Mouse (Mus musculus) frontal cortex, postnatal 14 days (tissue): ENCODE results near the gene Evc2.
A peak's percentile ranks its signal among the peaks of the same experiment; 100 is the strongest.

Experiments
- DNase-seq, 2 experiments: peaks; one replicate each; pipeline ENCODE4 v3.0.0; 2022; ENCODE audit warnings: low spot score in 2 of 2

The Evc2 gene

DNA sequence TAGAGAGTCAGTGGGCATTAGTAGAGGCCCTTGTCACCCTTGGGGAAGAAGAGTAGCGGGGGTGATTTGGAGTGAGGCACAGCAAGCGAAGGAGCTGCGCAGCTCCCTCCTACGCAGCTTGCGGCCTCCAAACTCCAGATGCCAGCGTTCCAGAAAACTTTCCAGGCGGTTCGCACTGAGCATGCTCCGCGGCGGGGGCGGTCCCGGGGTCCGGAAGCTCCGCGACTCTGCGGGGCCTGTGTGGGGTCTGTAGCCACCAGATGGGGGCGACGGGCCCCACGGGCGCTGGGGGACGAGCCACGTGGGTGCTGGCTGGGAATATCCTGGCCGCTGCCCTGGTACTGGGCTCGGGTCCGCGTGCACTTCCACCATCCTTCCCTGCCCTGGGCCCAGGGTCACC lies at the start of gene Evc2:
Gene Evc2, plus strand, starts transcription at position 212 of the 400 bp plus-strand sequence.
- peak; percentile 39 to 61 for DNase-seq

DNA sequence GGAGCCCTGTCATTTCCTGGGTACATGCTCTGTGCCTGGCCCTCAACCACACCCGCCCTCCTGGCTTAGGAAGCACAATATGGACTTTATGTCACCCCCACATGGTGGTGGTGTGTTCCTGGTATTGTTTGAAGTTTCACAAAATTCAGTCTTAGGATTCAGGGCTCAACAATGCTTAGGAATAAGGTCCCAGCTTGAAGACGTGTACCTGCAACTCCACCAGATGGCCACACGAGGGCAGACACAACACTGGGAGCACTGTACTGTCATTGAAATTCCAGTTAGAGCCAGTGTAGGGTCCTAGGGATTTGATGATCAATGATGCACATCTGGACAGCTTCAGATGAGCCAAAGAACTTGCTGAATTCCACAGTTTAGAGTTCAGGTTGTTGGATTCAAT lies 49.1 kb upstream of the Evc2 start:
- DNase-seq, result peak in 1 of 2 experiments; percentile 42

DNA sequence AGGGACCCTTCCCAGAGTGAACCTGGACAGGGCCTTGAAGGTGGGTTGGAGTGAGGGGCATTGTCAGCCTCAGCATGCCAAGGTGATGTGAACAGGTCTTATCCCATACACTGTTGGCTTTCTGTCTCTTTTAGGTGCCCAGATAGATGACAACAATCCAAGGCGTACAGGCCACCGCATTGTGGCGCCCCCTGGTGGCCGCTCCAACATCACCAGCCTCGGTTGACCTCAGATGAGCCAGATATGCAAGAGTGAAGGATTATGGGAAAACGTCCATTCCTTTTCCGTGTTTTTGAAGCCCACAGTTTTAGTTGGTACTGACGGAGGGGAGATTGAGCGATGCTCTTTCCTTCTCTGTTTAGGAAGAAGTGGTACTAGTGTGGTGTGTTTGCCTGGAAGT lies 47.3 kb upstream of the Evc2 start:
- DNase-seq, result peak in 1 of 2 experiments; percentile 32

DNA sequence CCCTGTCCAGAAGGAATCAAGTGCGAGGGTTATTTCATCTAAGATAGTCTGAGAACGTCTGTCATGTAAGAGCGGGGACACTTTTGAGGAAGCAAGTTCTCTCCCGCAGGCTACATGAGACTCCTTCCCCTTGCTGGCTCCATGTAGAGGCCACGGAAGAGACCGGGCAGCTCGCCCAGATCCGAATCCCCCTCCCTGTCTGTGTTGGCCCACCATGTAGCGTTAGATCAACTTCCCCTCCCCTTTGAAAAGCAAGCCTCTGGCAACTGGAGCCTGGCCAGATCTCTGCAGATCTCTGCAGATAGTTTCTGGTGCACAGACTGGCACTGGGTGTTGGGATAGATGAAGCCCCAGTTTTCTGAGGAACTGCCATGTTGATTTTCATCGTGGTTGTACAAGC lies 41.6 kb upstream of the Evc2 start:
- no peak for DNase-seq

DNA sequence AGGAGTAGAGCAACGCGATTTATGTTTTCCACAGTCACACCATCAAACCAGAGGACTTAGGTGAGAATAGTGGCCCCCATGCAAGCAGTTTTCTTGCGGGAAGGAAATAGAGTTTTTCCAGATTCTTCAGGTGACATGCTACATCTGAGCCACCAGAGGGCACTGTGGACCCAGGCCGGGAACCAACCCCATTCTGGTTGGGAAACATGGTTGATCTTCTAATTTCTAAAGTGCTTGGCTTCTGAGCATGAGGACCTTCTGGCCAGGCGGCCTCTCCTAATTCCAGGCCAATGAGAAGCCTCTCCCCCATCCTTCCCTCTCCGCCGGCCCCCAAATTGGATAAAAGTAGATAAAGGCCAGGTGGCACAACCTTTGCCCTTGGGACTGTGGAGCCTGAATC lies 39.9 kb upstream of the Evc2 start:
- no peak for DNase-seq

DNA sequence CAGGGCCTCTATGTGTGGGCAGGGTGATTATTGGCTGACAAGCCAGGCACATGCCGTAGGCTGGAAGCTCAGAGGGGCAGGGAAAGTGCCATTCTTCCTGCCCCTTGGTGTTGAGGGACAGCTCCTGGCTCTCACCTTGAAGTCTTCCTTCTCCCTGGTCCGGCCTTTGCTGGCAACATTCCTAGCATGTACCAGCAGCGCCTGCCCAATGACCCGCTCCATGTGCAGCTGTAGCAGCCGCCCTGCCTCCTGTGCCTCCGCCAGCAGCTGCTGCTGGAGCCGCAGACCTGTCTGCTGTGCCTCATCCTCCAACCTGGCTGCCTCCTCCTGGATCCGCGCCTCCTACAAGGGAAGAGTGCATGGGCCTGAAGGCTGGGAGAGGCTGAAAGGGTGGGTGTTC lies 28.3 kb upstream of the Evc2 start:
- no peak for DNase-seq

DNA sequence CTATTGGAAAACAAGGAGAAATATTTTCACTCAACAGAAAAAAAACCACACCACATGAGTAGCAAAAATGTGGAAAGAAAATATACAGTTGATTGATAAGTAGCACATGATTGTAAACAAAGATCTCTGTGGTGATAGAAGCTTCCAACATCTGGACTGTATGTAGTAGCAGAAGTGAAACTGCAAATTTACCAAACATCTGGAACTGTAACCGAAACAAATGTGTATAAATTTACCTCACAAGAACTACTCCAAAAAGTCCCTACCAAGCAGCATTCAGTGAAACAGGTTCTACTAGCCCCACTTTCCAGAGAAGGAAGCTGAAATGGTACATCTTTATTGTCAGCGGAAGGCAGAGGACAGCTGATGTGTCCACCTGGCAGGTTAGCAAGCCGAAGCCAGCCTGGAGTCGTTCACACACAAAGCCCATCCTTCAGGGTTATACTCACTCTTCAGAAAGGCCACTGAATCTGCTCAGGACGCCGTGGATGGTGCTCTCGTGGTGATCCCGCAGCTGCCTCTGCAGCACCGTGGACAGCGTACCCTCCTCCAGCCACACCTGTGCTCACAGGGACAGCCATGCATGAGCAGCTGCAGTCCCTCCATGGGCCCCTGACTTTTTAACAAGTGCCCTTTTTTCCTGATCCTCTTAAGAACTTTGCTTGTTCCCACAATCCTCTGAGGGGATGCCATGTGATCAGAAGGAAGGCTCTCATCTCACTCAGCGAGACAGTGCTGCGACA lies 25.1 kb upstream of the Evc2 start:
- DNase-seq, result no peak

DNA sequence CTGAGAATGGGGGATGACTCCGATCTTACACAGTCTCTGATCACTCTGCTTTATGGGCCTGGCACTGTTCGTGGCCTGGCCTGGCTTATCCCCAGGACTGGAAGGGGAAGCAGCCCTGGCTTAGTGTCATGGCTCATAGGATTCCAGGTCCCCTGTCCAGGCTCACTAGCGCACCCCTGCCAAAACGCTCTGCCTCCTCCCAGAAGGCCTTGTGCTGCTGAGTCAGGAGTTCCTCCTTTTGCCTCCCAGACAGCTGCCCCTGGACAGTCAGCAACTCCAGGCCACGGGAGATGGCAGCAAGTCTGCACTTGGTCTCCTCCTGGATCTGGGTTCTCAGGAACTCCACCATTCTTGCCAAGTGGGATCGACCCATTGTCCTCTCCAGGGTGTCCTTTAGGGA lies 19.6 kb upstream of the Evc2 start:
- DNase-seq, result no peak

DNA sequence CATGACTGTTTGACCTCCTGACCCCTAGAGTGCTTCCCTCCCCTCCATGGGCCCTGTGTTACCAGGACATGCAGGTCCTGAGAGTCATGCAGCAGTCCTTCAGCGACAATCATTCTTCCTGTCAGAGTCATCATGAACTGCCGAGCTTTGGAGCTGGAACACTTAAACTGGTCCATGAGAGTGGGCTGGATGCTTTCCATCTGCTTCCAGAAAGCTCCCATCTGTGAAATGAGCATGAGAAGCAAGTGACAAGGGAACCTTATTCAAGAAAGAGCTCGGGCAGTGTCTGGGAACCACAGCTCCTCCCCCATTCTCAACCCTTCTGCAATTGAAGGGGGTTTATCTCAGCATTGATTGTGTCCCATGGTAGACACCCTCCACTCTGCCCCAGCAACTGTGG lies 18.1 kb upstream of the Evc2 start:
- peak; percentile 22 to 26 for DNase-seq

DNA sequence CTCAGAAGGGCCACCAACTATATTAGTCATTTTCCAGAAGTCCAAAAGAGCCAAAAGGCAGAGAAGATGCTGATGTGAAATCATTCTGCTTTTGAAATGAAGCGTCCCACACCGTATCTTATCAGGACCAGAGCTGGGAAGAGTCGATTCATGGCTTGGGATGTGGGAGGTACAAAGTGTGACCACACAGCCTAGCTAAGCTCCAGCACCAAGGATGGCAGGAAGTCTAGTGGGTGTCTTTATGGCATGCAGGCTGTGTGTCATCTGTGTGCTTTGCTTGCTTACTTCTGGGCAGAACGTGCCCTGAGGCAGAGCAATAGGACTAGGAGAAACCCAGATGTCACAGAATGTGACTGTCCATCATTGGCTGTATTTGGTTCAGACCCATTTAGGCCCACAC lies 17.5 kb upstream of the Evc2 start:
- no peak for DNase-seq

DNA sequence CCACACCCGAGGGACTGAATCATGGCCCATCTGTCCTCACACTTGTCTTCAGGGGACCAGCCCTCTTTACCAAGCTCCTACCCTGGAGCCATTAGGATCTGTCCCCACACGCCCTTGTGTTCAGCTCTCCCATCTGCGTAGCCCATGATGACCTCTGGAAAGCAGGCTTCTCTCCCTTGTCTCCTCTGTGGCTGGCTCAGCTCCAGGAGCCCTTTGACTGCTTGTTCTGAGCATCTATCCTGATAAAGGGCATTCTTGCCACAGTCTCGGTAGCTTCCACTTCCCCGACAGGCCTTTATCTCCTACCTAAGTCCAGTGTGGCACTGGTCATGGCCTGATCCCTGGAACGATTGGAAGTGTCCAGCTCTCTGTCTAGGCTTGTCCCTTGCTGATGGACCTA lies 11.6 kb upstream of the Evc2 start:
- no peak for DNase-seq

DNA sequence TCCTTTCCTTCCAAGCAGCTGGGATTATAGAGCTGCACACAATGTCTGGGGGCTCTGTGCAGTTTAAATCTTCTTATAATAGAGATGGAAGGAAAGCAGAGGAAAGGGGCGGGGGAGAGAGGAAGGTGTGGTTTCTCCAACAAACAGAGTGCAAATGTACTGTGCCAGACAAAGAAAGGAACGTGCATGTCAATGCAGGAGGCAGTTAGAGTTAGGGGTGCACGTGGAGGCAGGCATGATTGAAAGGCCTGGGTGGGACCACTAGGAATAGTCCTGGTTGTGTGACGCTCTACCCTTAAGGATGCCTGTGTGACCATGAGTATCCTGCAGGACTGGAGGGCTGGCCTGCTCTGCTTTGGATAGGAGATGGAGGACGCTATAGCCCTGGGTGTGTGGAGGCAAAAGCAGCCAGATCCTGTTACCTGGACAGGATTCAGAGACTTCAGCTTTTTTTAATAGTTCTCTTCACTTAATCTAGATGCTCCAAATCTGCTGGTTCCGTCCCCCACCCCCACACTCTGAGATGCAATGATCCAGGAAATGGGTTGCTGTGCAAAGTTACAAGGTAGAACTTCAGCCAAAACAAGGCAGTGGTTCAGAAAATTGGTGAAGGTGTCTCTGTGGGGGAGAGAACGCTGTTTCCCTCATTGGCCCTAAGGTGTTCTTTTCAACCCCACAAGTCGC lies 7.7 kb upstream of the Evc2 start:
- DNase-seq, result no peak

DNA sequence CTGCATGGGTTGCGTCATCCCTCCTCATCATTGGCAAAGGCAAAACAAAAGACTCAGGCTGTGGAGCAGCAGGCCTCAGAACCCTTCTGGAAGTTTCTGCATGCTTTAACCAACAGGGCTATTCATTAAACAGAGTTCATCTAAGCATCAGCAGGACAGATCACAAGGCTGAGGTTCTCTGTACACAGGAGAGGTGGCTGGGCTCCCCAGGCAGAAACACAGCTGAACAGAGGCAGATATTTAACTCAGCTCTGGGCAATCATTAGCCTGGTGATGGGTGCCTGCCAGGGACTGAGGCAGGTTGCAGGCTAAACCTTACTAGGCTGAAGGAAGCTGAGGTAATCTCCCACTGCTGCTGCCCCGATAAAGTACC lies 7.2 kb upstream of the Evc2 start:
- DNase-seq, result no peak

DNA sequence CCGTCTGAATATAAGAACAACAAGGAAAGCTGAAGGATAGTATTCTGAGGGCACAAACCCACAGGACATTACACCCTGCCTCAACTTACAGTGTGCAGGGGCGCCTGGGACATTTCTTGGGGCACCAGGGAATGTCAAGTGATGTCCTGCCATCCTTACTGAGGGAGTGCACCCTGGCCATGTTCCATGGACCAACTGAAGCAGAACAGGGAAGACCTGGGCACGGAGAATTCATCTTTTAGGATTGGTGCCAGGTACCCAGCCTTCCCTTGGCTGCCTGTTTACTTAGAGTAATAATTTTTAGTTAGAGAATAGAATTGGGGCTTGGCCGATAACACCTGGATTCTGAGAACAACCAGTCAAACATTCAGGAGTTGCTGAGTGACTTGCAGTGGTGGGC lies 6.2 kb upstream of the Evc2 start:
- DNase-seq, result no peak

DNA sequence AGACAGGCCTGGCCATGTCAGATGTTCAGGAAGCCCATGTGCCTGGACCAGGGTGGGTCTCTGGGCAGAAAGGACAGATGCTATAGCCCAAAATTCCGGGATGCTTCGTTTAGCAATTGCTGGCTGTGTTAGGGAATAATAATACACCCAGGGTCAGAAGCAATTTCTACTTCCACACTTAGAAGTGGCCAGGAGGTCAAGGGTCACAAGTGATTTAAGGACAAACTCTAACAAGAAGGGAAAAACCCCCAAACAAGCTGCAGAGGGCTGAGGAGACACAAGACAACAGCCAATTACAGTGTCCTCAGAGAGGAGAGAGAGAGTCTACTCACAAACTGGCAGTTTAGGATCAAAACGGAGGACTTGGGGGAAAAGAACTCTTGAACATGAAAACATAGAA lies 3.2 kb upstream of the Evc2 start:
- DNase-seq, result no peak

DNA sequence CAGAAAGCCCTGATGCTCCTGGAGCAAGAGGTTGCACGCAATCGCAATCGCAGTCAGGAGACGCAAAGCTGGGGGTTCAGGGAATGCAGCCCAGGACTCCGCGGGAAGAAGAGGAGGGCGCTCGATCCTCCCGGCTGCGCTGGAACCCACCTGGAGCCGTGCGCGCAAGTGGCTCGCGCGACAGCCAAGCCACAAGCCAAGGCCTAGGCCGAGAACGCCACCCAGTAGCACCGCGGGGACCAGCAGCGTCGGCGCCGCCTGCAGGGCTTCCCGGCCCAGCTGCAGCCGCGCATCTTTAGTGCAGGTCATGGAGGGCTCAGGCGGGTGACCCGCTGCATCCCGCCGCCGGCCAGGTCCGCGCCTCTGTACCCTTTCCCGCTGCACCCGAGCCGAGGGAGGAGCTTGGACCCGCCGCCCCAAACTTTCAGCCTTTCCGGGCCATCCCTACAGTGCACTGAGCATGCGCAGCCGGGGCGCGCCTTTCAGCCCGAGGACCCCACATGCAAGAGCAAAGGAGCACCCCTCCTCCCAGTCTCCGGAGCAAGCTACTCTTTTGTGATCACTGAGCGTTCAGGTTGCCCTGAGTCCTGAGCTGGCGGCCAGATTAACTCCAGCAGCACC lies 1.7 kb upstream of the Evc2 start, which contains the start of gene Evc:
Gene Evc, minus strand, starts transcription at position 410 of the 621 bp plus-strand sequence.
- peak in 1 of 2 experiments; percentile 26 for DNase-seq

DNA sequence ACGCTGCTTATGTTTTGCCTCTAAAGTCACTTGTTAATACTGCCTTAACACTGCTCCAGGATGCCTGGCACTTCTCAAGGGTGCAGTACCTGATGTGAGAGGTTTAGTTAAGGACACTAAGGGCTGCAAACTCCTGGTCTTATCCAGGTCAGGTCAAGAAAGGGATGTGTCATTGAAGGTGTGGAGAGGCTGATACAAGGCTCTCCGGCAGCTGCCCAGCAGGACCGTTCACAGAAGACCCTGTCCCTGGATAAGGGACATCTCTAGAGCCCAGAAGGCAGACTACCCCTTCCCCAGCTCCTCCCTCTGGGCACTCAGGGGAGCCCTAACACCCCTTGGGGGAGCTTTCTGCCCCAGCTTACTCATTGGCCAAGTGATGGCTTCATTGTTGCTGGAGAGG lies 603 bp upstream of the Evc2 start:
- no peak for DNase-seq

DNA sequence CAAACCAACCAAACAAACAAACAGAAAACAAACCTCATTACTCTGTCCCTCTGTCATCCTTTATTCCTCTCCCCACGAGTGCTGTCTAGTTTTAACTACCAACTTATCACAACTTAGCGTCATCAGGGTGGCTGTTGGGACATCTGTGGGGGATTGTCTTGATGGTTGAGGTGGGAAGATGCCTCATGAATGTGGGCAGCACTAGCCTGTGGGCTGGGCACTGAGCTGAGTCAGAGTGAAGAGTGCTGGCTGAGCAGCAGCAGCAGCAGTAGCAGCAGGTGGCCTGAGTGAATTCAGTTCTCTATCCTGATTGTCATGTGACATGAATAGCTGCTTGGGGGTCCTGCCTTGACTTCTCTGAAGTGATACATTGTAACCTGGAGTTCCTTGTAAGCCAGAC lies 5.7 kb downstream of the Evc2 start:
- no peak for DNase-seq

DNA sequence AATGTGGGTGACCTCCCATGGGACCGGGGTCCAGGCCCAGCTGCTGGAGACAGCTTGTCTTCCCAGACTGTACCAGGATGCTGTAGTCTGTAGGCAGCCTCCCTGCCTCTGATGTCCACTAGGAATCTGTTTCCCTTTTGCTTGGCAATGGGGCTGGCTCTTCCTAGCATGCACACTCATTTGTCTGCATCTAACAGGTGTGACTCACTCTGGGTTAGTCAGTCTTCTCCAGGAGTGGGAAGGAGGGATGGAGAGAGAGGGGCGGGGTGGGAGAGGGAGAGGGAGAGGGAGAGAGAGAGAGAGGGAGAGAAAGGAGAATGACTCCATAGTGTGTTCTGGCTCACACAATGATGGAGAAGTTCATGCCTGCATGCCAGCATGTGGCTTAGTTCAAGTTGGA lies 13.5 kb downstream of the Evc2 start:
- DNase-seq, result no peak

DNA sequence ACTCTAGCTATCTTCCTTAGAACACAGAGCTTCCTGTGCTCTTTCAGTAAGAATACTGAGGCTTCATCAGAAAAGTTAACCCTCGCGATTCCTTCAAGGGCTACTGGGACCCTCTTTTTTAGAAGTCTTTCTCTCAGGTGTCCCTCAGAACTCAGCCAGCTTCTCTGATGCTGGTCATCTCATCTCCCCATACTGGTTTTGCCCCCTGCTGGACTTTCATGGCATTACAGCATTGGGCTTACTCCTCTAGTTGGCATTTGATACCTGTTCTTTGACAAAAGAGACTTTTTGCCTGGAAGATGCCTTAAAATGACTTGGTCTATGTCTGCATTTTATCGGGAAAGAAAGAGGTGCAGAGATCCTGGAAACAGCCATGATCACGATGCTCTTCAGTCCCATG lies 16.1 kb downstream of the Evc2 start:
- DNase-seq, result peak in 1 of 2 experiments; percentile 37

DNA sequence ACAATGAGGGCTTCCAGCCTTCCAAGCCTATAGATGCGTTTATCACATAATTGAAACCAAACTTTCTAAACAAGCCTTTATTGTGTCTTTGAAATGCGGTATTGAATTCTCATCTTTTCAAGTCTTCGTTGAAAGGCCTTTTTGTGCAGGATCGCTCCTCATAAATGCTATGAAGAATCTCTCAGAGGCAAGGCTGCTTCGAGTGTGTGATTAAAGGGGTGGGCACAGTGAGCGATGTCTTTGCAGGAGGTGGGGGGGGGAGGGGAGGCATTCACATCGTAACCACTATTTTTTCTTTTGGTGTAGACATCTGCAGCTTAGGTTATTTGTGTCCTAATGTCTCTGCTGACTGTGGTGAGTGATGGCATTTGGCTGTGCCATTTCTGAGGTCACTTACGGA lies 17.7 kb downstream of the Evc2 start:
- no peak for DNase-seq

DNA sequence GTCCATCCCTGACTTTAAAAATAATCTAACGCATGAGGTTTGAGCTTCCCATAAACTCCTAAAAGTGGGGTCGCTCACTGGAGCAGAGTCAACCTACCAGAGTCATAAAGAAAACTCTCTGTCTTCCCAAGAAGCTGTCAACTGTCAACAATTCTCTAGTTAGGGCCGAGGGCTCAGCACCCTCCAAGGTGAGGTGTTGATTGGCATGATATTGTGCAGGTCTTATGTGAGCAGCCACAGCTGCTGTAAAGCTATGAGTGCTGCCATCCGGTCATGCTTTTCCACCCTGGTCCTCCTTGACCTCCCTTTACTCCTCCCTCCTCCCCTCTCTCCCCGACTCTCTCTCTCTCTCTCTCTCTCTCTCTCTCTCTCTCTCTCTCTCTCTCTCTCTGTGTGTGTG lies 24.3 kb downstream of the Evc2 start:
- no peak for DNase-seq

DNA sequence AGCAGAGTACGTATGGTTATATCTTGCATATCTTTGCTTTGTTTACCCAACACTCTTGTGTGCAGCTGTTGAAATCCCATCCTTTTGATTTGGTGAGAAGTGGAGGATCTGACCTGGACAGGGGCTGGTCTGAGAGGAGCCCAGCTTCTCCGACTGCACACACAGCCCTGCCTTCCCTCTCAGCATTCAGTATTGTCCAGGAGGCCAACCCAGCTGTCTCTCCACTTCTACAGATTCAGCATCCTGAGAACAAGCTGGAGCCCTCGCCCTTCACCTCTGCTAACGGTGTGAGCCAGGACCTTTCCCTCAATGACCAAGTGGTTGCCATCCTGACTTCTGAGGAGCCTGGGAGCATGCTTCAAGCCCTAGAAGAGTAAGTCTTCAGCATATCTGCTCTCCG lies 25.0 kb downstream of the Evc2 start:
- no peak for DNase-seq
